ENCODE assay signal across 9 mouse cellular contexts in the genomic region with DNA sequence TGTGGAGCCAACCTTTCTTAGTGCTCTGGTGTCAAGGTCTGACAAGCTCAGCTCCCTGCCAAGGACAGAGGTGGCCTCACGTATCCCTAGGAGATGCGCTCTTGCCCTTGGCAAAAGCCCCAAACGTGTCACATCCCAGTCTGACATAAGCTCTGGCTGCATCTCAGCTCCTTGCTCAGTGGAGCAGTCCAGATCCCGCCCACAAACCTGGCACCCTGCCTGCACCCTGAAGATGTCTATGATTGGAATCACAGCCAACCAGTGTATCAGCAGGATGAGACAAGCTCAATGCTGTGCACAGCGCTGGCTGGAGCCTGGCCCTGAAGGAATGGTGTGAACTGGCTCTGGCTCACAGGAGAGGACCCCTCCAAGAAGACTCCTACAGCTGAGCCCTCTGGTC. TPM values are rescaled to one million over a fixed set of nuclear protein-coding genes. Genes with fewer than 3 reads are reported as not detected.
DNase-seq lines count a peak whose midpoint lies in the region.
"Had no signal": no experiment of that assay in that cellular context is flagged by ENCODE, and none has a peak within 500 bp of the region (broad histone marks: within the 10 kb centered on the region; RNA-seq: fewer than 3 reads in every experiment).

No protein-coding gene starts in this region.

- H3K4me1 ChIP-seq in heart, embryonic 10.5 days, result peaks cover 28% of the 10 kb centered on the region
- H3K4me1 ChIP-seq: limb, embryonic 13.5 days had no signal

- H3K4me3 ChIP-seq in heart, embryonic 10.5 days, result no peak overlapping the region
- H3K4me3 ChIP-seq: limb, embryonic 13.5 days had no signal

- WGBS in heart, embryonic 10.5 days, result 76% methylated on average over 5 of the region's 5 CpGs

- H3K27ac ChIP-seq in heart, embryonic 10.5 days, result peak overlapping the region; percentile 3; the same call in 1 of the 2 replicates
- H3K27ac ChIP-seq: limb, embryonic 13.5 days had no signal

- H3K36me3 ChIP-seq in heart, embryonic 10.5 days, result no peaks in the 10 kb centered on the region
- H3K36me3 ChIP-seq: limb, embryonic 13.5 days had no signal

- no peaks in the 10 kb centered on the region; the same call in 1 of the 2 replicates for H3K27me3 ChIP-seq in heart, embryonic 10.5 days (ENCODE audit: insufficient read depth, poor library complexity, severe bottlenecking)
- H3K27me3 ChIP-seq: limb, embryonic 13.5 days had no signal

- DNase-seq in spleen, adult 18-20 months, result peak; percentile 10 to 13
- no peak for DNase-seq in spleen, adult 12 weeks (ENCODE audit: low spot score)
- DNase-seq in cerebellum, postnatal 25 days, result peak; percentile 87 to 94
- DNase-seq in heart, embryonic 10.5 days (ENCODE audit: low spot score), result no peak
- peak; percentile 88 to 91 for DNase-seq in layer of hippocampus, adult 18-20 months (ENCODE audit: low spot score in 2 of 2)
- DNase-seq in lung, postnatal 25 days (ENCODE audit: low spot score), result peak; percentile 61
- DNase-seq in urinary bladder, postnatal 14 days (ENCODE audit: low spot score), result peak; percentile 88
- DNase-seq in thymus, postnatal 0 days (ENCODE audit: low spot score), result no peak

- no peaks in the 10 kb centered on the region for H3K9me3 ChIP-seq in heart, embryonic 10.5 days
- H3K9me3 ChIP-seq: limb, embryonic 13.5 days had no signal

RNA-seq across cellular contexts. Expression of gene Slc26a9, which starts 6.6 kb away (rescaled TPM):
- 0.05 and 0.06 TPM in 2 replicates for polyA plus RNA-seq in heart, embryonic 10.5 days (2016; fragmentation: Nextera tagmentation; extraction: Ambion mirVana)
- total RNA-seq in layer of hippocampus, adult 18-20 months (2021), result under 1 TPM; 0.12 to 0.15 TPM
- polyA plus RNA-seq in thymus, postnatal 0 days (2015; fragmentation: Nextera tagmentation; extraction: Ambion mirVana), result 0.08 and 0.14 TPM in 2 replicates
- polyA plus RNA-seq: limb, embryonic 13.5 days had no signal

RNA-seq across cellular contexts. Expression of gene Rab7b, which starts 48.8 kb away (rescaled TPM):
- 0.58 and 0.79 TPM in 2 replicates for polyA plus RNA-seq in heart, embryonic 10.5 days (2016; fragmentation: Nextera tagmentation; extraction: Ambion mirVana)
- total RNA-seq in layer of hippocampus, adult 18-20 months (2021), result under 1 TPM; 0.76 to 0.77 TPM
- 3.8 and 4.2 TPM in 2 replicates for polyA plus RNA-seq in thymus, postnatal 0 days (2015; fragmentation: Nextera tagmentation; extraction: Ambion mirVana)

RNA-seq across cellular contexts. Expression of gene Pm20d1, which starts 59.9 kb away (rescaled TPM):
- polyA plus RNA-seq in heart, embryonic 10.5 days (2016; fragmentation: Nextera tagmentation; extraction: Ambion mirVana), result 2.1 and 3.1 TPM in 2 replicates
- 1 to 10 TPM; 1.8 to 2.1 TPM for total RNA-seq in layer of hippocampus, adult 18-20 months (2021)
- polyA plus RNA-seq in thymus, postnatal 0 days (2015; fragmentation: Nextera tagmentation; extraction: Ambion mirVana), result 0.95 and 1.4 TPM in 2 replicates

Comparison
In these comparisons a context has a peak if more than half of its experiments do, and no peak if none do; other contexts are left out.
1. DNase-seq: peak in spleen, adult 18-20 months (2 of 2), cerebellum, postnatal 25 days (2 of 2), layer of hippocampus, adult 18-20 months (2 of 2), lung, postnatal 25 days (single experiment) and urinary bladder, postnatal 14 days (single experiment); none in spleen, adult 12 weeks (single experiment), heart, embryonic 10.5 days (single experiment) and thymus, postnatal 0 days (single experiment).